Mouse (Mus musculus) adrenal gland, adult 18-20 months (tissue): ENCODE measurements around the gene Spock1. TPM values are rescaled to one million over a fixed set of nuclear protein-coding genes. Genes with fewer than 3 reads are reported as not detected.

Experiments
- DNase-seq, 2 experiments: peaks; one replicate each; pipeline ENCODE4 v3.0.0; 2021 to 2022; ENCODE audit warnings: low spot score in 2 of 2
- total RNA-seq, 2 experiments: library from RNA; stranded (reverse); gene quantifications; 1 replicate in 1 of 2; 2 replicates in 1 of 2; pipeline ENCODE4 v1.2.3; 2021

Gene Spock1
- total RNA-seq, 2 experiments from 2014 or later, result 9.4 to 10.9 TPM

- DNase-seq, result no peak
These were observed 500.5 kb downstream of the Spock1 start for GRCm38 (mm10) chr13:57407666-57408065.

GRCm38 (mm10) chr13:57402386-57402785, 505.7 kb downstream of the Spock1 start:
- no peak for DNase-seq

- DNase-seq, result no peak
These were observed 535.9 kb downstream of the Spock1 start for GRCm38 (mm10) chr13:57372141-57372700.

Other genes starting within 250 kb of the Spock1 start
- under 1 TPM; 0.61 to 0.86 TPM for gene Klhl3, start 205.3 kb upstream of the Spock1 start, total RNA-seq
- gene Hnrnpa0, start 220.2 kb upstream of the Spock1 start, total RNA-seq, result 100 to 1,000 TPM in 1 of 2 experiments, 10 to 100 TPM in 1; 95.7 to 111 TPM
- 10 to 100 TPM; 59.7 to 65.5 TPM for gene Idnk, start 249.3 kb upstream of the Spock1 start, total RNA-seq